Mouse (Mus musculus): ENCODE measurements around the gene 4930453N24Rik.

The 4930453N24Rik gene

DNA sequence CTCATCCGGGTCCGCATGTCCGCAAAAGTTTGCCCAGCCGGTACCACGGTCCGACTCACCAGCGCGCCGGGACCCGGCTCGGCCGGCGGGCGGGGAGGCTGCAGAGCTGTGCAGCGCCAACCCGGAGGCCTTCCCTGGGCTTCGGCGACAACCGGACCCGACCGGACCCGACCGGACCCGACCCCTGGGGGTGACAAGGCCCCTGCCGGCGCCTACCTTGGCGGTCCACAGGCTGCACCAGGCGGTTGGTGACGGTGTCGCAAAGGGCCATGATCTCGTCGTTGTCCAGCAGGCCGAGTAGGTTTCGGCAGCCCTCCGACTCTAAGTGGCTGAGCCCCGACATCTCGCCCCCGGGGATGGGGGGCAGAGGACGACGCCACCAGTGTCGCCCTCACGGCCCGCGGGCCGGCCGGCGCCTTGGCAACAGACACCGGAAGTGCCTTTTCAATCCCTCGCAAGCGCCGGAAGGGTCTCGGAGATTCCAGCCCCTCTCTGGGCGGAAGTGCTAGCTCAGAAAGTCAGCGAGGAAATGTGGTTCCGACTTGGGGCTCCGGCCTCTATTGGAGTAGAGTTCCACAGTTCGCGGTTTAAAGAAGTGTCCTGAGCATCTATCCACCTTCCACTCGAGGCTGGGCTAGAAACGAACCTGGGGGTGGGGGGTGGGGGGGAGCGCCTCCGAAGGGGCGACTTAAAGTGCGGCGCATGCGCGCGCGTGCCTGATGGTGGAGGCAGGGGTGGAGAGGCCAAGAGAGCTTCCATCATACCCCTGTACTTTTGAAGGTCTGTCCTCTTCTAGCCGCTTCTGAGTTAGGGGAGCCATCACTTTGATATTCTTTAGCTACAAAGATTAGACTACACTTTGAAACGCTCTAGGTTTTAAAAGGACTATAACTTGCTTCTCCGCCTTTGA is at the start of gene 4930453N24Rik:
4930453N24Rik (minus strand) TSS at position 641 of the 910 bp plus-strand sequence.
- peak; percentile 80 for DNase-seq

DNA sequence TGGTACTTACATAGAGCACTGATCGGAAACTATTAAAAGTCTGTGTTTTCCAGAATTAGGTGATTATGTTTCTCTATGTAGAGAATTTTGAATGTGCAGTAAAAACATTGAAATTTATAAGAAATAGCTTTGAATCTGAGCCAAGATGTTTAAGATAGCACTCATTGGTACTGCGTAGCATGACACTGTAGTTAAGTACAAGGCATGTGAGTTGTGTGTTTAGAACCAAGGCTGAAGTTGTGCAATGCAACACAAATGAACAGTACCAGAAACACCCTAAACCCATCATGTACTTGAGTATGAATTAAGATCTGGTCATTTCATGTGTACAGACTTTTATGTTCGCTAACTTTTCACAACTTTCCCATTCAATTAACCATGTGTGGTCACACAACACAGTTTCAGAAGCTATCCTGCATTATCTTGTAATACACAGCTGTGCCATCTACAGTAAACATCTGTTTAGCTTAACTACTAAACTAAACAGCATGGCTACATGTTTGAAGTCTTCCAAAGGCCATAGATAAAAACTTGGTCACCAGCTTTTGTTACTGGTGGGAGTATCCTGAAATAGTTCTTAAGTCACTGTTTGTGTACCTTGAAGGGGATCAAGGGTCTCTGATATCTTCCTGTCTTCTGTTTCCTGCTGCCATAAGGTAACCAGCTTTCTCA is 46.3 kb upstream of the 4930453N24Rik start:
- no peak for DNase-seq

DNA sequence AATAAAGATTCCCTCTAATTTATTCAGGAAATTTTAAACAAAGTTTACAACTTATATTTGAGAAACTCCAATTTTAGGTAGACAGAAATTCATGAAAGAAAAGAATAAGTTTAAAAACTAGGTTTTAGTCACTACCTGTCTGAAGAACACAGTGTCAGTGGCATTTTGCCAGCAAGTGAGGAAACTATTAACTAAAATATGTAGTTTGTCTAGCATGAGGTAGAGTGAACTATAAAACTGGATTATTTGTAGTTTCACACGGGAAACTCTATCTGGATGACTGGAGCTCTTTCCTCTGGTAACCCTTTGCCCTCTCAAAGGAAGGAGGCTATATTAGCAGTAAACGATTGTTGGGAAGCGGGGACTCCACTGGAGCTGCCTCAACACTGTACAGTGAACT is 32.1 kb upstream of the 4930453N24Rik start:
- DNase-seq, result no peak

DNA sequence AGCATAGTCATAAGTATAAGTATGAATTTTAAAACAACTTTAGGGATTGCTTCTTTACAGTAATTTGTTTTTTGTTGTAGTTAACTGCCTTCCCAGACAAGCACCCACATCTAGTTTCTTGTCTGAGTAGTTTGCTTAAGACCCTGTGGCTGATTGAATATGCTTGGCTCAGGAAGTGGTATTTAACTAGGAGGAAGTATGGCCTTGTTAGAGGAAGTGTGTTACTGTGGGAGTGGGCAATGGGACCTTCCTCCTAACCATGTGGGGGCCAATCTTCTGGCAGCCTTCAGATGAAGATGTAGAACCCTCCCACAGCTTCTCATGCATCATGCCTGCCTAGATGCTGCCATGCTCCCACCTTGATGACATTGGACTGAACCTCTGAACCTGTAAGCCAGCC is 30.7 kb upstream of the 4930453N24Rik start:
- DNase-seq, result no peak

DNA sequence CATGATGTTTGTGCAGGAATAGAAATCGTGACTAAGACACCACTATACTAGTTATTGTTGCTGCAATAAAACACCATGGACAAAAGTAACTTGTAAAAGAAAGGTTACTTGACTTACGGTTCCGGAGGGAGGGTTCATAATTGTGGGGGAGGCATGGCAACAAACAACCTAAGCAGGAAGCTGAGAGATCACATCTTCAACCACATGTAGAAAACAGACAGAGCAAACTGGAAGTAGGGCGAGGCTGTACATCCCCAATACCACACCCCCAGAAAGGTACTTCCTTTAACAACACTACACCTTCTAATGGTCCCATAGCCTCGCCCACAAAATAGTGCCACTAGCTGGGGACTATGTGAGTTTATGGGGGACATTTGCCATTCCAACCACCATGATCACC is 29.4 kb upstream of the 4930453N24Rik start:
- no peak for DNase-seq

DNA sequence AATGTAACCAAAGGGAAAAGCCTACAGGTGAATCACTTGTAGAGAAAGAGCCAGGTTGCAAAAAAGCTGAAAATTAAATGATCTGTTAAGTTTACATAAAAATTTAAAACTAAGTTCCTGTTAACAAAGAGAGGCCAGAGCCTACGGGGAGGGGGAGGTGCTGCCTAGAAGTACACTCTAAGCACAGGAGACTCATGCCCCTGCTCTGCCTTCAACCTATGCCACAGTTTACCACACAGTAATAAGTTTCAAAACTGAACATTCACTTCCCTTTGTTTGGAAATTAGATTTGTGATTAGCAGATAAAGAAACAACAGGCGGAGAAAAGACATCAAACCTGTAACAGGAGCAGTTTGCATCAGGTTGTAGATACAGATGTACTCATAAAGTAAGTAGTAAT is 23.8 kb upstream of the 4930453N24Rik start:
- DNase-seq, result no peak

DNA sequence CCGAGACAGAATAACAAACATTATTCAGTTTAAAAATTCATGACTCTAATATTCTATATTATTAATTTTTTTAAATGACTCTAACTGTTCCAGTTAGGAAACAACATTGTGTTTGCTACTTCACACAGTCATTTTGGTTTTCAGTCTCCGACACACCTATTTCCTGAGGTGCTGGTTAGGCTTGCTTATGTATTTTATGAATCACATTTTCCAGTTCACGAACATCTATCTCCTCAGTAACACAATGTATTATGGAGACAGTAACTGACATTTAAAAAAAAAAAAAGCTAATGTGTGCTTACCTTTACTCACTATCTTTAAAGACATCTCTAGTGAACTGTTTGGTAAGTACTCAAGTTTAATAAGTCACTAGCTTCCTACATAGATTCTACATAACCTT is 18.7 kb upstream of the 4930453N24Rik start:
- DNase-seq, result no peak

DNA sequence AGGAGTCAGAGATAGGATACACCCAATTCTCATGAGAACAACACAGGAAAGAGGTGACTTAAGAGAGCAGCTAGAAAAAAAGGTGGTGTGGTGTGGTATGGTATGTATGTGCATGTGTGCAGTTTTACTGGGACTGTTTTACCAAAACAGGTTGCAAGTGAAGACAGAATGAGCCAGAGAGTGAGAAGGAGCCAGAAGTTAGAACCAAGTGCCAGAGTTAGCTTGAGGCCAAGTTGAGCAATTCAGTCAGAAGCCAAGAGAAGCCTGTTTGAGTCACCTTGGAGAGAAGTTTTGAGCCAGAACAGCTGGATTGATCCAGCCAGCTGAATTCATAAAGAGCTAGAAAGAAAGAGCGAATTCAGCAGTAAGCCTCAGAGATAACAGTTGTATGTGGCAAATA is 4.6 kb upstream of the 4930453N24Rik start:
- no peak for DNase-seq

DNA sequence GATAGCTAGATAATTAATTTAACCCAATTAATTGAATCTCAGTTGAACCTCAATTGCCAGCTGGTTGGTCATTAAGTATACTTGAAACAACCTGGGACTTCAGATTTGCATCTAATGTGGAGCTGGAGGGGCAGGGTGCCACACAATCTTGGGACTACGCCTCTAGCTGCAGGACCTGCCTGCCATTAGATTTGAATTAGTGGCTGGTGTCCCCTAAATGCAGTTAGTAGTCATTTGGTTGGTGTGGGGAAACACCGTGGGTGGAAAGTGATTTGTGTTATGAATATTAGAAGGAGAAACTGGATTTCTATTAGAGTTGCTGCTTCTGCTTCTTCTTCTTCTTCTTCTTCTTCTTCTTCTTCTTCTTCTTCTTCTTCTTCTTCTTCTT is 464 bp upstream of the 4930453N24Rik start:
- no peak for DNase-seq

DNA sequence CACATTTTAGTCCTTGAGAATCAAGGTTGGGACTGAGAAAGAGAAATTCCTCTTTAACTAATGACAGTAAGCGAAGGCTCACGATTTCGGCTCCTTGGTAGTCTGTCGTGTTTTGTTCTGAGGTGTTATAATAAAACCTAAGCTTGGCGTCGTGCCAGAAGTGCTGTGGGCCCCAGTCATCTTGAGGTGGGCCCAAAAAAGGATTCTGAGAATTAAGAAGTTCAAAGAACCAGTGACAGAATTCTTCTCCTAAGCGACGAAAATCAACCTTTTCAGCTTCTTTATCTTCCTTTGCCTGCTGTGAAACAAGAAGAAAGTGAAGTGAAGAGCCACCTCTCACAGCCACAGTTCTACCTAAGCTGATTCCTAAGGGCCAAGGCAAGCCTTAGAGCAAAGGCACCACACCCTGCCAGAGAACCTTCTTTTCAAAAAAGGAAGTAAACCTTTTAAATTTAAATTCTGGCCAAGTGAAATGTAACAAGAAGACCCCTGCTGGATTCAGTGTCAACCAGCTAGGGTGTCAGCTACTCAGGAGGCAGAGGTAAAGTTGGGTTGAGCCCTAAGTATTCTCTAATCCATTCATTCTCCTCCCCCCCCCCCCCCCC is 4.2 kb downstream of the 4930453N24Rik start:
- no peak for DNase-seq

DNA sequence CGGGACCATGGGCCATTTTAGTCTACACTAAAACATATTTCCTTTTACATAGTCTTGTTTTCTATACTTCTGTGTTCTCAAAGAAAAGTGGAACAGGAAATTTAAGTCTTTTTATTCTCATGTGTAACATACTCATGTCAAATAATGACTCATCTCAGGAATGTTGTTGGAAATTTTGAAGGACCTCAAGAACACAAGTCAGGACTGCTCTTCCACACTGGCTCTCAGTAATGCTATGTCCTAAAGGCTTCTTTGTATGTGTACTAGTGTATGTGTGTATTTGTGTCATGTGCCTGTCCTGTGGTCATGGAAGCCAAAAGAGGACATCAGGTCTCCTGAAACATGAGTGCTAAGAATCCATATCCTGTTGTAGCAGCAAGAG is 11.7 kb downstream of the 4930453N24Rik start:
- DNase-seq, result no peak

DNA sequence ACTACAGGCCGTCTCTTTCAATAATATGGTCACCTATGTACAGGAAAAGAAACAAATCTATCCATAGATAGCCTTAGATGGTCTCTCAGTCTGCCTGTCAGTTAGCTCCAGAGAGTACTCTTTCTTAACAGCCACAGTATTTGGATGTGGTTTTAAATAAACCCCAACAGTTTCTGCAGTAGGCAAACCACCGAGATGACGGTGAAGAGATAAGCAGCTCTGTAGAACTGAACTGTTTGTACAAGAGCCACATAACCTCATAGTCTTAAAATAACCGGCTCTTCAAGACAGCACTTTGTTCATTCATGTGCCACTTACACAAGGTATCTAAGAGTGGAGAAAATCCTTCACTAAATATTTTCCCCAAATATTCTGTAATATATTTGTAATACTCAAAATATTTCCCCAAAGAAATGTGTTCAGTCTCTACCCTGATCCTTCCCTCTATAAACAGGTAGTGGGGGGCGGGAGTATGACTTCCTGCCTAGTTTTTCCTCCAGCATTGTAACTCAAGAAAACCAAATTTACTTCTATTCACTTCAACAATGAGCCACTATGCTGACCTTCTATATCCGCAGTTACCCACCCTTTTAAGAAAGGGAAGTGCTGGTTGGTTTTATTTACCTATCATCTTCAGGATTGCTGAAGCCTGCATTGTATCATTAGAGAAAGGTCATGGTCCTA is 12.3 kb downstream of the 4930453N24Rik start:
- peak; percentile 26 for DNase-seq

DNA sequence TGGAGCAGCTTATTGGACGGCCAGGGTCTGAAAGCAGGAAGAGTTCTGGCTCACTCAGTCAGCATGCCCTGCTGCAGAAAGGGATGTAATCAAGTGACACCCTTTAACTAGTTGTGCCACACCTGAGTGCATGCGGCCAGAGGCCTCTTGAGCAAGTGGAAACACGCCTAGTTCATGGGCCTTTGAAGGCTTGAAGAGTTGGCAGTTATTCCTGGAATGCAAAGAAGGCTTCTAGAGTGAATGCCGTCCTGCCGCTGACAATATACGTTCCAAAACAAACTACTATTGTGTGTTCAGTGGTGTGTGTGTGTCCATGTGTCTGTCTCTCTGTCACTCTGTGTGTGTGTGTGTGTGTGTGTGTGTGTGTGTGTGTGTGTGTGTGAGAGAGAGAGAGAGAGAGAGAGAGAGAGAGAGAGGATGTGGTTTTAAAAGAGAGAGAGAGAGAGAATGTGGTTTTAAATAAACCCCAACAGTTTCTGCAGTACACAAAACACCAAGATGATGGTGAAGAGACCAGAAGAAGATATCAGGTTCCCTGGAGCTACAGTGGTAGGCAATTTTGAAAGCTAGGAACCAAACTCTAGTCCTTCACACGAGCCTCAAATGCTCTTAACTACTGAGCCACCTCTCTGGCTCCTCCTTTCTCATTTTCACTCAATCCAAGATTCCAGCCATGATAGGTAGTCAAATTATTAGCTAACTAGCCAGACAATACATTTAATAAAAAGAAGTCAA is 13.1 kb downstream of the 4930453N24Rik start:
- DNase-seq, result peak; percentile 37

DNA sequence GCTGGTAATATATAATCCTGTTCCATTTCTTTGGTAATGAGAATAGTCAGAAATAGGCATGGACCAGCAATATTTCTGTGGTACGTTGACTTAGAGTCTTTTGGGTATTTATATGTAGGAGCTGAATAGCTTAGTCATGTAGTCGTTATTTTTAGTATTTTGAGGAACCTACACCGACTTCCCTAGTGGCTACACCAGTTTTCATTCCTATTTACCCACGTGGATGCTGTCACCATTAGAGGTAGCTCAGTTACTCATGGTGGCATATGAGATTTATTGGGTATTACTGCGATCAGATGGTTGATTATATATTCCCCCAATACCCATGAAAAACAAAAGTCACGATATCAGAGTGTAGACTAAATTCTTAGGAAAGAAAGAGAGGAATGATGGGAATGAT is 14.6 kb downstream of the 4930453N24Rik start:
- DNase-seq, result no peak

DNA sequence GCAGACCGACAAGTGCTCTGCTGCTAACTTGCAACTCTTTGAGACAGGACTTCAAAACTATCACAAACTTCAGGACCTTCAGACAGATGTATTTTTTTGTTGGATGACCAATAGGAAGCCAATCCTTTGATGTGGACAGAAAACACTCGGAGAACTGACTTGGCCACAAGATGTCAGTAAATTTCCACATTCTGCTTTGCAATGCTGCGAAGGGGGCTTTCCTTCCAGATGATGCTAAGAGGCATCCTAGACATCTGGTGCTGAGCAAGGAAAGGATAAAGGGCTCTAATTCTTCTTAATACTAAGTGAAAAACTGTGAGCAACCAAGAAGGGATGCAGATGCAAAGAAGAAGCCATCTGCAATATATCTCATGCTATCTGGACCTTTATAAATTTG is 16.2 kb downstream of the 4930453N24Rik start:
- no peak for DNase-seq

DNA sequence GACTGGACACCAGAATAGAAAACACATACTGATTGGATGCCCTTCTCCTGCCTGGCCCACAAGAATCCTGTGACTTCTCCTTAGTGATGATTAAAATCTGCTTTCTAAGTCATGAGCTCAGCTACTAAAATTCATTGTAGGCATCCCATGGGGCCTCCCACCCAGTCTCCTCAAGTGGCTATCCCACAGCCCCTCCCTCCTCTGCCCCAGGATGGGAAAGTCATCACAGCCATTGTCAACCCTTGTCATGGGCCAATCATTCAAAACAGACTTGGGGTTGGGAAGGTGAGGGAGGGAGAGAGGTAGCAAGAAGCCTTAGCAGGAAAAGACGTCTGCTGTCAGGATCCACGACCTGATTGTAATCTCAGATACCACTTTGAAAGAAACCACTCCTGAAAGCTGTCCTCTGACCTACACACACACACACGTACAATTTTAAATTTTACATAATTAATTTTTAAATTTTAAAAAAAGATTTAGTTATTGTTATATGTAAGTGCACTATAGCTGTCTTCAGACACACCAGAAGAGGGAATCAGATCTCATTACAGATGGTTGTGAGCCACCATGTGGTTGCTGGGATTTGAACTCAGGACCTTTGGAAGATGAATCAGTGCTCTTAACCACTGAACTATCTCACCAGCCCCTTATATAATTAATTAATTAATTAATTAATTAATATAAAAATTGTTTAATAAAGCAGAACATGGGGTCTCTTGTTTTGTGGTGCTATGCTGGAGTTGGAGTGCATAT is 16.8 kb downstream of the 4930453N24Rik start:
- DNase-seq, result no peak

DNA sequence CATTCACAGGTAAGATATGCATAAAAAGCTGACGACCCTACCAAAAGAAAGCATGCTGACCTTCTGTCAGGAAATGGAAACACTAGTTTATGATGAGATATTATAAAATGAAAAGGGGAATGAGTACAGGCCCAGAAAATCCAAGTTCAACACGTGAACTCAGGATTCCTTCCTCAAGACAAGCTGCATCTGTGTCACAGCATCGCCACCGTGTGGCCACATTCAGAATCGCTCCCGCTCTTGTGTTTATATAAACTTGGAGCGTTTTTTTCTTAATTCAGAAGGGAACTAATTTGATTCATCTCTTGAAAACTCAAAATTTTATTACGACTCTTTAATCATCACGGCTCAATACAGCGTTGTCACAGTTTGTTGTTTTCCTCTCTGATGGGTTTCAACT is 22.7 kb downstream of the 4930453N24Rik start:
- DNase-seq, result peak; percentile 84

DNA sequence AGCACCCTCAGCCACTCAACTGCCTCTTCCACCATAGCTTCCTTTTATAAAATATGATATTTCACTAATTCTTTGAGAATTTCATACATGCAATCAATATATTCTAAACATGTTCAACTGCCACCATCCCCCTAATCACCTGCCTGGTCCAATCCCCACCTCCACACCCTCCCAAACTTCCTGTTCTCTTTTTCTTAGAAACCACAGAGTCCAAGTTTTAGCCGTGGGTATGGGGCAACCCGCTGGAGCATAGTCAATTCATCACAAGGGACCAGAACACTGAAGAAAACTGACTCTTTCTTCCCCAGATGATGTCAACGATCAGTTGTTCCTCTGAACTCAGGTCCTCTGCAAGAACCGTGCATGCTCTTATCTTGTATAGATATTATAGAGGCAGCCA is 25.9 kb downstream of the 4930453N24Rik start:
- DNase-seq, result no peak

DNA sequence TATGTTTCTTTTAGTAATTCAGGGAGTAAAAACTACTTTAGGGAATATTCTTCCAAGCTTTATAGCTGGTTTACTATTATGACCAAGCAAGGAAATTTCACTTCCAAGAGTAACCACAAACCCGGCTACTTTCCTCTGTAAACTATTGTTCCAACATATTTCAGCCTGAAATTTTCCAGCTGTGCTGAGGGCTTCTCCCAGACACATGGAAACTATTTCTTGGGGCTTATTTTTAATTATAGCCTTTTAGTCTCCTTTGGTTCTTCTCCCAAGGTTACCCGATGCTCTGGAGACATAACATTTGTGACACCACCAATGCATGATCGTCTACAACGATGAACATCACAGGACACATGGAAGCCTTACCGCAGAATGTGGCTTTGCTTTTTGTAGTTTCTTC is 33.7 kb downstream of the 4930453N24Rik start:
- DNase-seq, result no peak

DNA sequence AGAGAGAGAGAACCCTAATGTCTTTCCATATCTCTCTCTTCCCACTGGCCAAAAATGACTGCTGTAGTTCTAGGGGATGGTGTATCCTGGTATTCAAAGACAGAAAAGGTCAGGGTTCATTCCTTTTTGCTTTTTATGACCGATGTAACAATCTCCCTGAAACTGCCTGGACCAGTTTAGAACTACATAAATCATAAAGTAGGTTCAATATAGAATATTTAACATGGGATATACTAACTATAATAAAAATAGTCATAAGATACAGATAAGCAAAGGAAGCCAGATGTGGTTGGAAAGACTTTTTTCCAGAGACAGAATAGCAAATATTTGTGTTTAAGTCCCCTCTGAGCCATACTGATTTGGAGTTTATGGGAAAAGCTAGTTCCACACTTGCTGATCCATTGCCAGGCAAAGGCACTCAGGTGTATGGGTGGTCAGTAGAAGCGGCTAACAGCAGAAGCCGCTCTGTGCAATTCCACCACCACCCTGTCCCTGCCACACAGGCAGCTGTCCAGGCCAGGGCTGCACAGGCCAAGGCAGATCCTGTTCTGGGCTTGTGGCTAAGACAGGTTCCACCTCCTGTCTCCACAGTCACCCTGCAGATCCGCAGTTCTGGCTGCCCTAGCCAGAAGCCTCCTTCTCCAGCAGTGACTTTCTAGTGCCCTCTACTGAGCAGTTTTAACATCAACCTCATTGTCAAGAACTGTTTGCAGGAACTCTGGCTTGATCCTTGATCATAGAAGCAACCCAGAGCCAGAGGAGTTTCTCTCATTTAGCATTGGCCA is 47.5 kb downstream of the 4930453N24Rik start:
- peak; percentile 6 for DNase-seq

DNA sequence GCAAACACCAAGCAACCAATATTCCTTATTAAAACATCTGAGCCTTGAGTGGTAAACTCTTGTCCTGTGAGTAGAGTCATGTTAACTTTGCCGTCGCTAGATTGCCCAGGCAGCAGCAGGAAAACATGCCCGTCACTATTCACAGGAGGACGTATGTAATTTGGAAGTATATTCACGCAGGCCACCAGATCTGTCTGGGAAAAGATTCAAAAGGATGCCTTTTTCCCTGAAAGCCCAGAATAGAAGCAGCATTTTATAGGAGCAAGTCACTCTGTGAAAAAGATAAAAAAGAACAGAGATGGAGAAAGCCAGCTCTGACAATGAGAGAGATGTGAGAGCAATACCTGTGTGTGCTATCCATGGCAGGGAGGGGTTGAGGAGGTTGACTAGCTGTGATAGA is 49.4 kb downstream of the 4930453N24Rik start:
- DNase-seq, result no peak

All from thymus, postnatal 4 days (tissue).